Mouse (Mus musculus) urinary bladder, adult 18-20 months (tissue): ENCODE results near the gene Tmed2.
"Not testable (repeated sequence)": the region's sequence is repeated elsewhere in the genome, so short reads cannot be mapped to it uniquely, and the experiment has no call there.

Experiments used
- DNase-seq, 2 experiments: peaks; one replicate each; pipeline ENCODE4 v3.0.0; 2022; ENCODE audit warnings: low spot score in 2 of 2, mixed read lengths in 2 of 2

Tmed2 gene

DNA sequence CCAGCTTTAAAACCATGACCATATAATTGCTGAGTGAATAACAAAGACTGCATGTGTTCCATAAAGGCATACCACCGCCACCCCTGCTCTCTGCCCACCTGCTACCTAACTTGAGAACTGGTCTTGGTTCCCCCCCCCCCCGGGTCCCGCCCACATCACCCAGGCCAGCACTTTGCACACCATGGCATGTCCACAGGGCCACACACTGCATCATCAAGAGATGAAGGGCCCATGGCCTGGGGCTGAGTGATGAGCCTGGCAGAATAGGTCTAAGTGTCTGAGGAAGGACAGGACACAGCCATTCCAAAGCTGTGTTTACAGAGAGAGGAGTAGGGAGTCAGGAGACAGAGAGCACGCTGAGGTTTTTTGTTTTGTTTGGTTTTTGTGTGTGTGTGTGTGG is 12.1 kb upstream of the Tmed2 start:
- no peak for DNase-seq

DNA sequence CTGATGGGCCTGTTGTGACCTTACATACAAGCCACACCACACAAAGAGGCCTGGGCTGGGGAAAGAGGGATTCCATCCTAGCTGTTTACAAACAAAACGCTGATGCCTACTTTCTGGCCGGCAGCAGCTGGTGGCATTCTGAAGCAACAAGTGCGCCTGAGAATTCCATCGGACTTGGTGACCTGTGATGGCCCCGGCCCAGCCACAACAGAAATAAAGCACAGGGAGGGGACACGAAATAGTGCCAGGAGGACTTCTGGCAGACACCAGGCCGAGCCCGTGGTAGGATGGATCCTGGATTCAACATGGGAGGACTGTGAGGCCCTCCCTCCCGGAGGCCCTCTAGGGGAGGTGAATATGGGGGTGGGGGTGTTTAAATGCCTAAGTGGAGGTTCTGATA is 11.7 kb upstream of the Tmed2 start:
- DNase-seq: no peak

GRCm38 (mm10) chr5:124529191-124529651 is 11.3 kb upstream of the Tmed2 start:
- DNase-seq: no peak

- no peak for DNase-seq
These were observed 10.8 kb upstream of the Tmed2 start for GRCm38 (mm10) chr5:124529697-124530096.

DNA sequence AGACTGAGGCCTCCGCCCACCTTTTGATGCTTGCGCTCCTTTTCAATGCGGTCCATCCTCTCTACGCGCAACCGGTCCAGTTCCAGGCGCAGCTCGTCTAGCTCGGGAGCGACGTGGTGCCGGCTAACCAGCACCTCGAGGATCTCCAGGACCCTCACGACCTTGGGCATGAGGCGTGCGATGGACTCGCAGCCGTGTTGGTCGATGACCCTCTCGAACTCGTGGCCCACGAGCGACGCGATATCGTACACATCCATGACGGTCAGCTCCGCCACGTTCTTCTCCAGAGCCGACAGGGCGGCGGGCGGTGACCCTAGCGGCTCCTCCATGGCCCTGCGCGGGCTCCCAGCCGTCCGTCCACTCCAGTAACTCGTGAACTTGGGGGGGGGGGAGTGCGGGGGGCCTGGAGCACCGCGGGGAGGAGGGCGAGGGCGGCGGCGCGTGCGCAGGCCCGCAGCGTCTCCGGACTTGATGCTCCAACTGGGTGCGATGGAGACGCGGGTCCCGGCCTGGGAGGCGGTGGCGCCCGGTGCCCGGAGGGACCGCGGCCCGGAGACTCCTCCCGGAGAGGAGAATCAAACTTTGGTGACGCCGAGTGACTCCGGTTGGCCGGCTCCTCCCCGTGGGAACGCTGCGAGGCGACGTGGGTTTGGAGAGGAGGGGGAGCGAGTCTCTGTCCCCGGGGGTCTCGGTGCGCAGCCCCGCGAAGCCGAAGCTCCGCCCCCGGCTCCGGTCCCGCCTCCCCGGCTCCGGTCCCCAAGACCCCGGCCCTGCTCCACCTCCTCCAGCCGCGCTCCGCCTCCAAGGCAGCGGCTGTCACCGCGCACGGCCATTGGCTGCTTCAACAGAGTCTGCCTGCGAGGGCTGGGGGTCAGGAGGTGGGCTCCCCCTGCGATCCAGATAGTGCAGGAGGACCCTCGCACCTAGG is 9.6 kb upstream of the Tmed2 start, which contains the start of gene Rilpl1:
Gene Rilpl1 (minus strand): TSS at position 737 of the 928 bp plus-strand sequence.
- peak; percentile 64 to 73 for DNase-seq

GRCm38 (mm10) chr5:124531583-124531930 is 8.9 kb upstream of the Tmed2 start:
- no peak for DNase-seq

DNA sequence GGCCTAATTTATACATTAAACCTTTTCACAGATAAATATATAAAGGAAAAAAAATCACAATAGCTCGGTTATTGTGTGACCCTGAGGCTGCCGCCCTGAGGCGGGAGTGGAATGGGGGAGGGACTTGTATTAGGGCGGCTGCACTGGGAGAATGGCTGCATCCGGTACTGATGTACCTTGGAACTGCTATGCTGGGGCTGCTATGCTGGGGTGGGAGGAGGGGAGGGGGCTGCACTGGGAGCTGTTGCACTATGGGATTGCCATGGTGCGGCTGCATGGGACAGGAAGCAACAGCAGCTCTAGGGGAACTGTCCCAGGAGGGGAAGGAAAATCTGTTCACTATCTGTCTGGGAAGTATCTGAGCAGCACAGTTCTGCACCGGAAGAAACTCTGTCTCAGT is 8.0 kb upstream of the Tmed2 start:
- no peak for DNase-seq

DNA sequence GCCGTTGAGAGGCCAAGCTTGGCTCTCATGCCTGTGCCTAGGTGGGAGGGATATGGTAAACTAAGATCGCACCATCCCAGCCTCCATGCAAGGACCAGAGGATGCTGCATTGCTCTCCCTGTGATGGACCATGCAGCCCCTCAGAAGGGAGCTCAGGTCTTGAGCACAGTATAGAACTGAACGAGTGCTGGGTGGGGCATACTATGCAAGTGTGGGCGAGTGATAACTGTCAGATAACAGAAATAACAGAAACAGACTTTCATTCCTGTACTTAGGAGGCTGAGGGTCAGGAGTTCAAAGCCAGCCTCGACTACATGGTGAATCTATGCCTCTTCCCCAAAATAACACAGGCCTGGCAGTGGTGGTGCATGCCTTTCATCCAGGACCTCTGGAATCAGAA is 5.5 kb upstream of the Tmed2 start:
- no peak for DNase-seq

GRCm38 (mm10) chr5:124536776-124537175 is 3.7 kb upstream of the Tmed2 start:
- no peak for DNase-seq

- peak in 1 of 2 experiments; percentile 35 for DNase-seq
These were observed 1.4 kb upstream of the Tmed2 start for GRCm38 (mm10) chr5:124538813-124539792.

GRCm38 (mm10) chr5:124539905-124540304 is 590 bp upstream of the Tmed2 start:
- DNase-seq: no peak

GRCm38 (mm10) chr5:124540905-124541601 is 558 bp downstream of the Tmed2 start:
- DNase-seq: peak; percentile 62 to 76

DNA sequence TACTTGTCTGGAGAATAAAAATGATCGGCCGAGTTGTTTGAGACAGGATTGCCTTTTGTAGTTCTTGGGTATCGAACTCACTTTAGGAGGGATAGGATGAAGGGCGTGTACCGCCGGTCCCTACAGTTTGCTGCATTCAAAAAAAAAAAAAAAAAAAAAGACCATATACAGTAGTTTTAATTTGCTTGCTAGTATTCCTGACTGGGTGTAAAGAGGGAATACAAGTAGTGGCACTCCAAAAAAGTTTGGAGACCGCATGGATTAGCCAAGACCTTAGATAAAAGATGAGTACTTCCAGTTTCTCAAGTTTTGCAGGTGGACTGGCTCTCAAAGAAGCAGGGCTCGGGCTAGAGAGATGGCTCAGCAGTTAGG is 1.1 kb downstream of the Tmed2 start:
- no peak for DNase-seq

DNA sequence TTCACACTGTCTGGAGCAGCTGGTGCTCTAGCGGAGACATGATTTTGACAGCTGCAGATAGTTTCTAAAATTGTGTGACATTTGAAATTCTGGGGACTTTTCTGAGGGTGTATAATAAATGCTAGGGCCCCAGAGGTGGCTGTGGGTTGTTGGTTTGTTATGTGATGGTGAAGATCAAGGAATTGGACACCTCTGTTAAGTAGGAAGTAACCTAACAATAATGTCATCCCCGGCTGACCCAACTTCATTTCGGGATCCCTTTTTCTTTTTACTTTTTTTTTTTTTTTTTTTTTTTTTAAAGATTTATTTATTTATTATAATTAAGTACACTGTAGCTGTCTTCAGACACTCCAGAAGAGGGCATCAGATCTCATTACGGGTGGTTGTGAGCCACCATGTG is 10.2 kb downstream of the Tmed2 start:
- DNase-seq: not testable (repeated sequence)

- DNase-seq: not testable (repeated sequence)
These were observed 11.0 kb downstream of the Tmed2 start for GRCm38 (mm10) chr5:124551349-124552093.

DNA sequence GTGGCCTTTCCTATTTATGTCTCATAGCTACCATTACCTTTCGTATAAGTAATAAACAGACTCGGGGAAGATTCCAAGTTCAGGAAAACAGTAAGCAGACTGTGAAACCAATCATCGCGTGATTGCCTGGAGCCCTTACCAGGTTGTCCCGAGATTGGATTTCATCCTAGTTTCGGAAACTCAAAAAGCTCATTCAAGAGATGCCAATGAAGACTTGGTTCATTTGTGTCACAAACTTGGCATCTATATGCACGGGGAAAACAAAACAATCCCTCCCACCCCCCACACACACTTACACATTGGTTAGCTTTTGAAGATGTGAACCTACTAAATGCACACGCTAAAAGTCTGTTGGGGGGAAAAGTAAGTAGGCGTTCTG is 11.6 kb downstream of the Tmed2 start:
- DNase-seq: no peak

DNA sequence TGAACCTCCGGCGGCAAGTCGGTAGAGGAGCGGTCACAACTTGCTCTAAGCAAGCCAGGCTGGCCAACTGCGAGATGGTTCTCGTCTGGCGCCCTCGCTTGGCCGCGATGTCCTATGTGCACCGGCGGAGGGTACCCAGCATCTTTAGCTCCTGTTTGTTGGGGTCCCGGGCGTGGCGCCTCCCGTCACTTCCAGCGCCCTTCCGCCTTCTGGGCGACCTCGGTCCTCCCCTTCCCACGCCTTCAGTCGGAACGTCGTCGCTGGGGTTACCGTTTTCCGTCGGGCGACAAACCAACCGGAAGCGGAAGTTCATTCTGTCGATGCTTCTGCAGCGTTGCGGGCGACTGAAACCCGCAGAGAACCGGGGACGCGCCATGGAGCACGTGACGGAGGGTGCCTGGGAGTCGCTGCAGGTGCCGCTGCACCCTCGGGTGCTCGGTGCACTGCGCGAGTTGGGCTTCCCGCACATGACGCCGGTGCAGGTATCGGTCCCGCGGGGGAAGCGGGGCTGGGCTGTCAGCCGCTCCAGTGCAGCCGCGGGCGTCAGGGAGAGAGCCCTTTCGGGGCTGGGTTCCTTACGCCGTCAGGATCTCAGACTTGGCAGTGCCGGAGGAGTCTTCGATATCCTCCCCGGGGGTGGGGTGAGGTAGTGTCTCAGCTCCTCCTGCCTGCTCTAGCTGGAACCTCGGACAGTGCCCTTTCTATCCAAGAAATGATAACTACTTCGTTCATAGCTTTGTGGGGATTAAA is 12.2 kb downstream of the Tmed2 start, which contains the start of gene Ddx55:
Gene Ddx55 (plus strand): TSS at position 307 of the 750 bp plus-strand sequence.
- peak; percentile 86 to 87 for DNase-seq

DNA sequence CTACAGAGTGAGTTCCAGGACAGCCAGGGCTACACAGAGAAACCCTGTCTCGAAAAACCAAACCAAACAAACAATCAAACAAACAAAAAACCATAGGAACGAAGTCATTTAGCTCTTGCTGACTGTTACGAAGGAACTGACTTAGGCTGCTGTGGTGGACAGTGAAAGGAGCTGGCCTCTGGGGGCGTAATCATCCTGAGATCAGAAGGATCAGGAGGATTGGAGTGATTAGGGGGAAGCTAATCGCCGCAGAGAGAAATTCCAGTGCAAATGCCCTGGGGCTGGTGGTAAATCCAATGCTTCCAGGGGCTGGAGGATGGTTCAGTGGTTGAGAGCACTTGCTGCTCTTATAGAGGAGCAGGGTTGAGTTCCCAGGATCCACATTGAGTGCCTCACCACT is 13.1 kb downstream of the Tmed2 start:
- no peak for DNase-seq

- no peak for DNase-seq
These were observed 14.7 kb downstream of the Tmed2 start for GRCm38 (mm10) chr5:124555145-124555544.

DNA sequence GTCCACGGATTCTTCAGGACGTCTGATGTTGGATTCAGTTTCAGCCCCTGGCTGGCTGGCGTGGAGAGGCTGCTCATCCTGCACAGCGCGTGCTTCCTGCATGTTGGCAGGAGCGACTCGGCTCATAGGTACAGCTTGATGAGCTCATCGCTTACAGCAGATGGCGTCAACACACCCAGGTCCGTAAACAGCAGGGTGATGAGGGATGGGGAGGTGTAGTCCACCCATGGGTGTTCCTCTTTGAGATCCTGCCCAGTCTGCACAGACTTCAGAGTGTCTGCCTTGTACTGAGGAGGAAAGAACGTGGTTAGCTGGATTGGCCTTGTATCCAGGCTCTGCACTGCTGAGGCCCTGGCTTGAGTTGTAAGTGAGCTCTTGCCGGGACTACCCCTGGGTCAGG is 30.6 kb downstream of the Tmed2 start:
- DNase-seq: no peak
